Comparison of ENCODE assay signal across 8 mouse cellular contexts in the genomic region with DNA sequence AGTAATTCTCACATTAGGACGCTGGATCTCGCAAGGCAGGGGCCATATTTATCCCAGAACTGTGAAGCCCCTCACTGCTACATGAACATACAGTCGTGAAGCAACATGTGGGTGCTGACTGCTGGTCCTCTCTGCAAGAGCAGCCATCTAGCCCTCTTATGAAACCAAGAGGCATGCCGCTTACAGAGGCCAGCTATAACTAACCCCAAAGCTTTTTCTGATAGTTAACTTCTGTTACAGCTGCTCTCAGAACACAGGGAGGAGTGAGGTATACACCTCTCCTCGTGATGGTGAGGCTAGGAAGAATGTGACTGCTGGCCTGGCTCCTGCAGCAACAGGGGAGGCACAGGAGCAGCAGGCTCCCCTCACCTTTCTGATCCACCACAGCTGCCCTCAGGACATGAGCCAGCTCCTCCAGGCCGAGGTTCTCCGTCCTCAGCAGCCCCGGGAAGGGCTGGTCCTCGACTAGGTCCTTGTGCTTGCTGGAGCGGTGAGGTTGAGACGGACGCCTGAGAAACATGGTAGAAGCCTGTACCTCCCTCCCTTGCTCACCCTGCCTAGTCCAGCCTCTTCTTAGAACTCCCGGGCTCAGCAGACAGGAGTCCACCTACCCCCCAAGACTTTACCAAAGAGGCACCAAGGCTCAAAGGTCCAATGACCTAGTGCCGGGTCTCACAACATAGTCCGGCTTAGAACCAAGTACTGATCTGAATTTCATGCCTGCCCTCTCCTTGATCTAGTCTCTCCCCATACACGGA. TPM values are rescaled to one million over a fixed set of nuclear protein-coding genes. Genes with fewer than 3 reads are reported as not detected.
DNase-seq lines count a peak whose midpoint lies in the region; ATAC-seq and TF ChIP-seq lines count a peak whose summit lies in the region.

No protein-coding gene starts in this region.

- TF ChIP-seq CTCF in C2C12 (IDR thresholded peaks at IDR 0.05; ENCODE audit: control insufficient read depth, insufficient read depth, insufficient read length) = no peak
- no peak for TF ChIP-seq CTCF in bone marrow, adult 2 months (IDR thresholded peaks at IDR 0.05; ENCODE audit: control insufficient read depth, insufficient read depth, low read length)

- H3K4me2 ChIP-seq in heart, embryonic 12.5 days = peak overlapping the region; percentile 91
- peak overlapping the region; percentile 88 for H3K4me2 ChIP-seq in liver, embryonic 15.5 days

- H3K4me3 ChIP-seq in heart, embryonic 12.5 days = peak overlapping the region; percentile 71
- H3K4me3 ChIP-seq in C2C12 (ENCODE audit: insufficient read depth, poor library complexity, severe bottlenecking) = peak overlapping the region; percentile 42
- peak overlapping the region; percentile 77 for H3K4me3 ChIP-seq in bone marrow, adult 2 months (replicated peaks; ENCODE audit: control insufficient read depth, low read depth, low read length)
- peak overlapping the region; percentile 72 for H3K4me3 ChIP-seq in liver, embryonic 15.5 days (replicated peaks)

- DNase-seq in heart, postnatal 25 days (ENCODE audit: low spot score) = no peak
- DNase-seq in thymus, postnatal 10 days (ENCODE audit: low spot score in 2 of 2) = peak; percentile 11 to 16
- no peak for DNase-seq in adrenal gland, postnatal 10 days

- TF ChIP-seq POLR2A in bone marrow, adult 2 months (IDR thresholded peaks at IDR 0.05; ENCODE audit: borderline replicate concordance, control insufficient read depth, low read depth, low read length) = no peak

- H3ac ChIP-seq in C2C12 (ENCODE audit: control insufficient read depth, insufficient read length, low read depth) = peak overlapping the region; percentile 86

- H3K27me3 ChIP-seq in heart, embryonic 12.5 days (replicated peaks) = no peaks in the 10 kb centered on the region
- no peaks in the 10 kb centered on the region for H3K27me3 ChIP-seq in C2C12 (ENCODE audit: control insufficient read depth, insufficient read depth, insufficient read length)
- no peaks in the 10 kb centered on the region for H3K27me3 ChIP-seq in liver, embryonic 15.5 days

- no peaks in the 10 kb centered on the region for H3K79me3 ChIP-seq in C2C12 (ENCODE audit: low read depth)

- H3K36me3 ChIP-seq in heart, embryonic 12.5 days = peaks cover 14% of the 10 kb centered on the region; the same call in 1 of the 2 replicates
- no peaks in the 10 kb centered on the region for H3K36me3 ChIP-seq in C2C12 (ENCODE audit: control insufficient read depth, insufficient read depth)
- H3K36me3 ChIP-seq in liver, embryonic 15.5 days (replicated peaks) = 0 out of 2 replicates have a peak, but pooled peaks cover 6% of the 10 kb centered on the region

- intact Hi-C loops in heart, postnatal 25 days (cut with DNase I) = no loop called here

- ATAC-seq in heart, embryonic 12.5 days (ENCODE audit: insufficient number of reproducible peaks, low FRiP score) = peak; percentile 49
- ATAC-seq in hematopoietic stem cell, adult 5-6 weeks (replicated peaks in 1 of 2; ENCODE audit: insufficient read depth in 1 of 2, low FRiP score in 2 of 2, low TSS enrichment in 1 of 2, low read depth in 1 of 2, poor library complexity in 2 of 2, severe bottlenecking in 2 of 2) = peak; percentile 26 to 33
- ATAC-seq in liver, embryonic 15.5 days (ENCODE audit: insufficient read depth) = peak; percentile 64

- H3K4me1 ChIP-seq in heart, embryonic 12.5 days (replicated peaks) = peaks cover 11% of the 10 kb centered on the region
- H3K4me1 ChIP-seq in bone marrow, adult 2 months (ENCODE audit: control insufficient read depth, insufficient read depth, low read length) = peaks cover 2% of the 10 kb centered on the region; the same call in 1 of the 2 replicates
- H3K4me1 ChIP-seq in liver, embryonic 15.5 days (replicated peaks) = peaks cover 27% of the 10 kb centered on the region

- H3K9ac ChIP-seq in heart, embryonic 12.5 days = peak overlapping the region; percentile 78
- peak overlapping the region; percentile 74 for H3K9ac ChIP-seq in liver, embryonic 15.5 days

- WGBS in heart, embryonic 12.5 days = 14% methylated on average over 16 of the region's 16 CpGs
- 11% methylated on average over 16 of the region's 16 CpGs for WGBS in bone marrow, adult 2 months
- WGBS in liver, embryonic 15.5 days (ENCODE audit: insufficient replicate concordance) = 10% methylated on average over 16 of the region's 16 CpGs

- H3K27ac ChIP-seq in heart, embryonic 12.5 days (ENCODE audit: poor library complexity, severe bottlenecking) = peak overlapping the region; percentile 19; the same call in 1 of the 2 replicates
- H3K27ac ChIP-seq in bone marrow, adult 2 months (ENCODE audit: control insufficient read depth, insufficient read depth, low read depth, low read length, poor library complexity) = no peak overlapping the region; the same call in 1 of the 2 replicates
- H3K27ac ChIP-seq in liver, embryonic 15.5 days (replicated peaks) = peak overlapping the region; percentile 58

- no peaks in the 10 kb centered on the region for H3K79me2 ChIP-seq in C2C12 (ENCODE audit: control insufficient read depth, insufficient read depth)

- no peaks in the 10 kb centered on the region for H3K9me3 ChIP-seq in heart, embryonic 12.5 days (replicated peaks)
- no peaks in the 10 kb centered on the region for H3K9me3 ChIP-seq in liver, embryonic 15.5 days (replicated peaks)

TF ChIP-seq in C2C12, 6 proteins besides CTCF, POLR2A, EP300 and RAD21:
- TF ChIP-seq FOSL1 (IDR thresholded peaks at IDR 0.05; ENCODE audit: insufficient read depth, low read length, poor library complexity, severe bottlenecking) = no peak
- no peak for TF ChIP-seq CEBPB (IDR thresholded peaks at IDR 0.05; ENCODE audit: low read depth)
- TF ChIP-seq MYOG (IDR thresholded peaks at IDR 0.05; ENCODE audit: control insufficient read depth, extremely low read depth, insufficient read length) = no peak
- TF ChIP-seq MAX (IDR thresholded peaks at IDR 0.05) = no peak
- TF ChIP-seq USF1 (IDR thresholded peaks at IDR 0.05; ENCODE audit: low read depth) = no peak
- no peak for TF ChIP-seq MYOD1 (IDR thresholded peaks at IDR 0.05; ENCODE audit: control insufficient read depth, insufficient read length, low read depth)

RNA-seq across cellular contexts. Expression of a gene that starts 0.5 kb away (rescaled TPM):
- polyA plus RNA-seq in heart, embryonic 12.5 days (2016; fragmentation: Nextera tagmentation; extraction: Ambion mirVana) = 15.2 and 16.0 TPM in 2 replicates
- total RNA-seq in heart, postnatal 25 days (2021) = 10 to 100 TPM; 10.3 to 11.5 TPM
- polyA plus RNA-seq in C2C12 (2012; fragmentation: generic; extraction: Trizol) = 8.8 TPM
- polyA plus RNA-seq in bone marrow, adult 2 months (2011; ENCODE audit: insufficient read depth, insufficient read length, low replicate concordance, missing spikeins) = 8.6 and 8.7 TPM in 2 replicates
- total RNA-seq in hematopoietic stem cell, adult 5-6 weeks (2017) = 4.5 and 4.6 TPM in 2 replicates
- polyA plus RNA-seq in liver, embryonic 15.5 days (2015; fragmentation: Nextera tagmentation; extraction: Ambion mirVana) = 11.8 and 16.5 TPM in 2 replicates
- total RNA-seq in adrenal gland, postnatal 10 days (2021) = 10 to 100 TPM; 16.4 to 24.4 TPM

RNA-seq across cellular contexts. Expression of a gene that starts 16.9 kb away (rescaled TPM):
- polyA plus RNA-seq in heart, embryonic 12.5 days (2016; fragmentation: Nextera tagmentation; extraction: Ambion mirVana) = not detected in 2 replicates
- 1 to 10 TPM; 5.6 to 9.0 TPM for total RNA-seq in heart, postnatal 25 days (2021)
- polyA plus RNA-seq in C2C12 (2012; fragmentation: generic; extraction: Trizol) = not detected
- 3.2 TPM in 1 of 2 replicates, not detected in the other for polyA plus RNA-seq in bone marrow, adult 2 months (2011; ENCODE audit: insufficient read depth, insufficient read length, low replicate concordance, missing spikeins)
- not detected in 2 replicates for total RNA-seq in hematopoietic stem cell, adult 5-6 weeks (2017)
- polyA plus RNA-seq in liver, embryonic 15.5 days (2015; fragmentation: Nextera tagmentation; extraction: Ambion mirVana) = not detected in 2 replicates
- 100 to 1,000 TPM; 397 to 418 TPM for total RNA-seq in adrenal gland, postnatal 10 days (2021)

RNA-seq across cellular contexts. Expression of a gene that starts 23.7 kb away (rescaled TPM):
- polyA plus RNA-seq in heart, embryonic 12.5 days (2016; fragmentation: Nextera tagmentation; extraction: Ambion mirVana) = 58.5 and 61.1 TPM in 2 replicates
- total RNA-seq in heart, postnatal 25 days (2021) = 10 to 100 TPM; 22.2 TPM
- polyA plus RNA-seq in C2C12 (2012; fragmentation: generic; extraction: Trizol) = 76.4 TPM
- 5.0 and 14.4 TPM in 2 replicates for polyA plus RNA-seq in bone marrow, adult 2 months (2011; ENCODE audit: insufficient read depth, insufficient read length, low replicate concordance, missing spikeins)
- total RNA-seq in hematopoietic stem cell, adult 5-6 weeks (2017) = 15.9 and 28.2 TPM in 2 replicates
- polyA plus RNA-seq in liver, embryonic 15.5 days (2015; fragmentation: Nextera tagmentation; extraction: Ambion mirVana) = 31.7 and 33.1 TPM in 2 replicates
- 10 to 100 TPM; 47.6 to 48.4 TPM for total RNA-seq in adrenal gland, postnatal 10 days (2021)

RNA-seq across cellular contexts. Expression of a gene that starts 29.6 kb away (rescaled TPM):
- polyA plus RNA-seq in heart, embryonic 12.5 days (2016; fragmentation: Nextera tagmentation; extraction: Ambion mirVana) = 1.6 and 2.5 TPM in 2 replicates
- total RNA-seq in heart, postnatal 25 days (2021) = 1 to 10 TPM; 1.0 to 1.4 TPM
- polyA plus RNA-seq in C2C12 (2012; fragmentation: generic; extraction: Trizol) = 1.6 TPM
- 11.9 and 27.7 TPM in 2 replicates for polyA plus RNA-seq in bone marrow, adult 2 months (2011; ENCODE audit: insufficient read depth, insufficient read length, low replicate concordance, missing spikeins)
- 1.5 and 7.5 TPM in 2 replicates for total RNA-seq in hematopoietic stem cell, adult 5-6 weeks (2017)
- polyA plus RNA-seq in liver, embryonic 15.5 days (2015; fragmentation: Nextera tagmentation; extraction: Ambion mirVana) = 0.98 and 1.3 TPM in 2 replicates
- 1 to 10 TPM; 1.8 to 4.3 TPM for total RNA-seq in adrenal gland, postnatal 10 days (2021)

RNA-seq across cellular contexts. Expression of a gene that starts 39.7 kb away (rescaled TPM):
- 0.94 and 1.3 TPM in 2 replicates for polyA plus RNA-seq in heart, embryonic 12.5 days (2016; fragmentation: Nextera tagmentation; extraction: Ambion mirVana)
- 1 to 10 TPM in 1 of 2 experiments, under 1 TPM in 1; 0.78 to 1.1 TPM for total RNA-seq in heart, postnatal 25 days (2021)
- polyA plus RNA-seq in C2C12 (2012; fragmentation: generic; extraction: Trizol) = not detected
- polyA plus RNA-seq in bone marrow, adult 2 months (2011; ENCODE audit: insufficient read depth, insufficient read length, low replicate concordance, missing spikeins) = 4.7 and 10.0 TPM in 2 replicates
- 8.4 and 10.6 TPM in 2 replicates for total RNA-seq in hematopoietic stem cell, adult 5-6 weeks (2017)
- polyA plus RNA-seq in liver, embryonic 15.5 days (2015; fragmentation: Nextera tagmentation; extraction: Ambion mirVana) = 0.09 and 0.33 TPM in 2 replicates
- 1 to 10 TPM; 1.1 to 1.5 TPM for total RNA-seq in adrenal gland, postnatal 10 days (2021)

Comparison
In these comparisons a context has a peak if more than half of its experiments do, and no peak if none do; other contexts are left out.
1. DNase-seq: peak in thymus, postnatal 10 days (2 of 2); none in heart, postnatal 25 days (single experiment) and adrenal gland, postnatal 10 days (single experiment).
2. Peak in every context shown above with its lines, with median percentiles within 50 percentile points of each other: ATAC-seq and H3K4me3 ChIP-seq.